Mouse (Mus musculus): ENCODE data around the gene Cdk14. TPM values are rescaled to one million over a fixed set of nuclear protein-coding genes. Genes with fewer than 3 reads are reported as not detected.

The Cdk14 gene
- polyA plus RNA-seq, 2 experiments = 0.68 to 1.4 TPM

GRCm38 (mm10) chr5:5005633-5006032 is 414.5 kb downstream of the Cdk14 start:
- Histone ChIP-seq H3K4me3 (ENCODE audit: insufficient read depth in 1 of 2, low read depth in 2 of 2, low read length in 2 of 2) (no peak overlapping the region), H3K4me1 (replicated peaks; ENCODE audit: control insufficient read depth in 2 of 2, insufficient read depth in 2 of 2, low read length in 1 of 2) (no peaks in the 10 kb centered on the region), H3K9me3 (ENCODE audit: control insufficient read depth, low read length) (no peaks in the 10 kb centered on the region), H3K4me2 (ENCODE audit: low read depth) (no peak overlapping the region), H3K9ac (replicated peaks) (no peak overlapping the region), H3K27ac (no peak overlapping the region), H3K27me3 (ENCODE audit: control insufficient read depth, insufficient read depth, low read length) (no peaks in the 10 kb centered on the region), H3K36me3 (replicated peaks; ENCODE audit: control insufficient read depth, insufficient read depth, low read depth) (no peaks in the 10 kb centered on the region)
- DNase-seq (ENCODE audit: low read depth in 3 of 3, low spot score in 3 of 3) (no peak), ATAC-seq (ENCODE audit: insufficient read depth) (no peak)
- TF ChIP-seq CTCF (IDR thresholded peaks at IDR 0.05; ENCODE audit: low read depth) (no peak), EP300 (IDR thresholded peaks at IDR 0.05; ENCODE audit: low read depth) (no peak)
- 54% methylated on average over 1 of the region's 1 CpGs for WGBS (ENCODE audit: insufficient replicate concordance)

GRCm38 (mm10) chr5:5004740-5005139 is 415.4 kb downstream of the Cdk14 start:
- H3K4me1 ChIP-seq (replicated peaks; ENCODE audit: control insufficient read depth in 2 of 2, insufficient read depth in 2 of 2, low read length in 1 of 2) = no peaks in the 10 kb centered on the region
- no peak overlapping the region for H3K27ac ChIP-seq
- H3K9me3 ChIP-seq (ENCODE audit: control insufficient read depth, low read length) = no peaks in the 10 kb centered on the region
- no peaks in the 10 kb centered on the region for H3K27me3 ChIP-seq (ENCODE audit: control insufficient read depth, insufficient read depth, low read length)
- no peak overlapping the region for H3K4me2 ChIP-seq (ENCODE audit: low read depth)
- no peak for ATAC-seq (ENCODE audit: insufficient read depth)
- H3K4me3 ChIP-seq (ENCODE audit: insufficient read depth in 1 of 2, low read depth in 2 of 2, low read length in 2 of 2) = no peak overlapping the region
- no peak for TF ChIP-seq EP300 (IDR thresholded peaks at IDR 0.05; ENCODE audit: low read depth)
- TF ChIP-seq CTCF (IDR thresholded peaks at IDR 0.05; ENCODE audit: low read depth) = no peak
- 72% methylated on average over 2 of the region's 2 CpGs for WGBS (ENCODE audit: insufficient replicate concordance)
- no peak for DNase-seq (ENCODE audit: low read depth in 3 of 3, low spot score in 3 of 3)
- no peaks in the 10 kb centered on the region for H3K36me3 ChIP-seq (replicated peaks; ENCODE audit: control insufficient read depth, insufficient read depth, low read depth)
- H3K9ac ChIP-seq (replicated peaks) = no peak overlapping the region

GRCm38 (mm10) chr5:4993192-4993601 is 426.9 kb downstream of the Cdk14 start:
- Histone ChIP-seq H3K4me1 (replicated peaks; ENCODE audit: control insufficient read depth in 2 of 2, insufficient read depth in 2 of 2, low read length in 1 of 2) (no peaks in the 10 kb centered on the region), H3K4me3 (ENCODE audit: insufficient read depth in 1 of 2, low read depth in 2 of 2, low read length in 2 of 2) (no peak overlapping the region), H3K36me3 (replicated peaks; ENCODE audit: control insufficient read depth, insufficient read depth, low read depth) (no peaks in the 10 kb centered on the region), H3K27me3 (ENCODE audit: control insufficient read depth, insufficient read depth, low read length) (no peaks in the 10 kb centered on the region), H3K4me2 (ENCODE audit: low read depth) (no peak overlapping the region), H3K9ac (replicated peaks) (no peak overlapping the region), H3K9me3 (ENCODE audit: control insufficient read depth, low read length) (no peaks in the 10 kb centered on the region), H3K27ac (no peak overlapping the region)
- DNase-seq (ENCODE audit: low read depth in 3 of 3, low spot score in 3 of 3) (no peak), ATAC-seq (ENCODE audit: insufficient read depth) (no peak)
- TF ChIP-seq CTCF (IDR thresholded peaks at IDR 0.05; ENCODE audit: low read depth) (no peak), EP300 (IDR thresholded peaks at IDR 0.05; ENCODE audit: low read depth) (no peak)
- 60% methylated on average over 4 of the region's 4 CpGs for WGBS (ENCODE audit: insufficient replicate concordance)

GRCm38 (mm10) chr5:4991023-4991422 is 429.1 kb downstream of the Cdk14 start:
- 56% methylated on average over 2 of the region's 2 CpGs for WGBS (ENCODE audit: insufficient replicate concordance)
- ATAC-seq (ENCODE audit: insufficient read depth) = no peak

DNA sequence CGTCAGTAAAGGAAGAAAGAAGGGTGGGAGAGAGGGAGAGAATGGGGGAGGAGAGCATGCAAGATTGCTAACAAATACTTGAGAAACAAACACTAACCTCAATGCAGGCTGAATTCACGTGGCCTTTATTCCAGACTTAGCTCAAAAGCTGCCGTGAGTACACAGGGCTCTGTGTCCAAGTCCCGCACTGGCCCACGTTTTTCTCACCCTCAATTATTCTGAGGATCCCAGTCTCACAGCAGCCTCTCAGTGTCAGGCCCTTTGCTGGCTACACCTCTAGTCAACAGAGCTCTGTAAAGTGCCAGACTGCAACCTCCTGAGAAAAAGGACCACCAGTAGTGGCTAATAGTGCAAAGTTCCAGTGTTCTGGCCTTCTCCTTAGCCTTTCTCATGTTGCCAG is 429.9 kb downstream of the Cdk14 start:
- H3K36me3 ChIP-seq (replicated peaks; ENCODE audit: control insufficient read depth, insufficient read depth, low read depth) = no peaks in the 10 kb centered on the region
- H3K27ac ChIP-seq = no peak overlapping the region
- no peaks in the 10 kb centered on the region for H3K4me1 ChIP-seq (replicated peaks; ENCODE audit: control insufficient read depth in 2 of 2, insufficient read depth in 2 of 2, low read length in 1 of 2)
- DNase-seq (ENCODE audit: low read depth in 3 of 3, low spot score in 3 of 3) = no peak
- TF ChIP-seq EP300 (IDR thresholded peaks at IDR 0.05; ENCODE audit: low read depth) (no peak), CTCF (IDR thresholded peaks at IDR 0.05; ENCODE audit: low read depth) (no peak)
- no peak overlapping the region for H3K4me3 ChIP-seq (ENCODE audit: insufficient read depth in 1 of 2, low read depth in 2 of 2, low read length in 2 of 2)
- 60% methylated on average over 5 of the region's 5 CpGs for WGBS (ENCODE audit: insufficient replicate concordance)
- H3K9me3 ChIP-seq (ENCODE audit: control insufficient read depth, low read length) = no peaks in the 10 kb centered on the region
- H3K27me3 ChIP-seq (ENCODE audit: control insufficient read depth, insufficient read depth, low read length) = no peaks in the 10 kb centered on the region
- no peak for ATAC-seq (ENCODE audit: insufficient read depth)
- H3K4me2 ChIP-seq (ENCODE audit: low read depth) = no peak overlapping the region
- H3K9ac ChIP-seq (replicated peaks) = no peak overlapping the region

More at GRCm38 (mm10) chr5:4991023-4991422, 429.1 kb downstream of the Cdk14 start:
- DNase-seq (ENCODE audit: low read depth in 3 of 3, low spot score in 3 of 3) = no peak
- Histone ChIP-seq H3K4me2 (ENCODE audit: low read depth) (no peak overlapping the region), H3K9me3 (ENCODE audit: control insufficient read depth, low read length) (no peaks in the 10 kb centered on the region), H3K27ac (no peak overlapping the region), H3K4me1 (replicated peaks; ENCODE audit: control insufficient read depth in 2 of 2, insufficient read depth in 2 of 2, low read length in 1 of 2) (no peaks in the 10 kb centered on the region), H3K36me3 (replicated peaks; ENCODE audit: control insufficient read depth, insufficient read depth, low read depth) (no peaks in the 10 kb centered on the region), H3K4me3 (ENCODE audit: insufficient read depth in 1 of 2, low read depth in 2 of 2, low read length in 2 of 2) (no peak overlapping the region), H3K9ac (replicated peaks) (no peak overlapping the region), H3K27me3 (ENCODE audit: control insufficient read depth, insufficient read depth, low read length) (no peaks in the 10 kb centered on the region)
- TF ChIP-seq CTCF (IDR thresholded peaks at IDR 0.05; ENCODE audit: low read depth) = no peak
- no peak for TF ChIP-seq EP300 (IDR thresholded peaks at IDR 0.05; ENCODE audit: low read depth)
